Mouse (Mus musculus): ENCODE measurements around the gene Fcor.

Fcor gene

DNA sequence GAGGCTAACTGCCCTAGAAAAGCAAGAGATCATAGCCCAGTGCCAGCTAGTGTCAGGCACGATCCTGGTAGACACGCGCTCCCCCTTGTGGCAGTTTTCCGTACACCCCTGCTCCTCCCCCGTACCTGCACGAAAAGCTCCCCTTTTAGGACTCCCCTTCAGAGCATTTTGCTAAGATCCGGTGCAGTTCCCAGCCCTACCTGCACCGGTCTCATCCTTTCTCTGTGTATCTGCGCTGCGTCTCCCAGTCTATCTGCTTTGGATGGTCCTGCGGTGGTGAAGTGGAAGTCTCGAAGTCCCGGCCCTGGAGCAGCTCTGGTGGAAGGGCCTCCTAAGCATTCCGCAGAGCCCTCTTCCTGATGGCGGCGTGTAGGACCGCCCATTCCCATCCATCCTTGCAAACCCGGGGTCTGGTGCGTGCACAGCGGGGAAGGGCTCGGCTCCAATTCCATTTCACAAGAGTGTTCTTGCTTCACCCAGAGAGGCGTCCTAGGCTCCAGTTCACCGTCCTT is at the start of gene Fcor:
Gene Fcor, minus strand, starts transcription at position 383 of the 512 bp plus-strand sequence.
- DNase-seq = peak; percentile 73 to 75

- DNase-seq = no peak
Observed at GRCm38 (mm10) chr8:3721041-3721440, 48.9 kb upstream of the Fcor start.

DNA sequence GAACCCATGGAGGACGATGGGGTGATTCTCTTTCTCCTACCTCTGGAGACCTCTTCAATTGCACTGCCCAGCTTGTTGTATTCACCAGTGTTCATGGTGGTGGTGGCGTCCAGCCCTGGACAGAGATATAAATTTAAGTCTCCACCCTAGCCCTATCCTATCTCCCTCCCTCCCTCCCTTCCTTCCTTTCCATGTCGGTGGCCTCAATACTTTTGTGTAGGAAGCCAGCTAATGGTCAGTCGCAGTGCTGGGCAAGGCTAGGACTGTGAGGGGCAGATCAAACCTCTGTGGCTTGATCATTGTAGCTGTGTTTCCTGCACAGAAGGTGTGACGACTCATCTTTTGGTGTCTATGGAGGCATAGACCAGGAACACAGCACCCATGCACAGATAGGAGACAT is 48.4 kb upstream of the Fcor start, which contains the start of gene Clec4g:
Gene Clec4g, minus strand, starts transcription at position 101 of the 400 bp plus-strand sequence.
- DNase-seq = no peak

- peak; percentile 33 to 51 for DNase-seq
Observed at GRCm38 (mm10) chr8:3718559-3718958, 46.4 kb upstream of the Fcor start.

GRCm38 (mm10) chr8:3717321-3717954 is 45.3 kb upstream of the Fcor start:
- DNase-seq = no peak

- DNase-seq = no peak
Observed at GRCm38 (mm10) chr8:3711646-3712045, 39.5 kb upstream of the Fcor start.

DNA sequence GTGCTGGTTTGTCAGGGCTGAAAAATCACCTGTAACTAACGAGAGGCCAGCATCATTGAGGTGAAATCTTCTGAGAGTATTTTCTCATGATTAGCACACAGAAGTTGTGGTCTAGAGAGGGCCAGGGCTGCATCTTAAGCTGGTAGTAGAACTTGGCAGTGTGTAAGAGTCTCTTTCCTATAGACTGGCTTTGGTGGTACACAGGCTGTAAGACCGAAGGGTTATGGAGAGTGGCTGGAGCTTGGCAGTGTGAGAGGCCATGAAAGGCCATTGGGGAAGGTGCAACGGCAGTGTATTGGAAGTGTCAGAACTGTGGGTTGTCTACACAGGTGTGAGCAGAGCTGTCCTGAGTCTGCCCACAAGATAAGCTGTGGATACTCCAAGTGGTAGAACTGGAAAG is 38.1 kb upstream of the Fcor start:
- DNase-seq = no peak

DNA sequence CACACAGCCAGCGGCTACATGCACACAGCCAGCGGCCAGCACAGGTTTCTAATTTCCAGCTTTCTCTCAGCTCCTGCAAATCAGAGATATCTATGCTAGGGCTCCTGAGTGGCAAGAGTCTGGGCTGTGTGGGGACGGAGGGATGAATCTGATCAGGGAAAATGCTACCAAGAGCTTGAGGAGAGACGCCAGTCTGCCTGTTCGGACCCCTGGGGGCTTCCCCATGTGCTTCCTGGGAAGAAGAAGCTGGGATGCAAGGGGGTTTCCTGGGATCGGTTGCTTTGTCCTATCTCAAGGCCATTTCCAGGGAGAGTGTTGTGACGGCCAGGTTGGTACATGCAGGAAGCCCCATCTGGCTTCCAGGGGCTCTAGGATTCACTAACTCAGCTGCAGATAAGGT is 35.4 kb upstream of the Fcor start:
- no peak for DNase-seq

DNA sequence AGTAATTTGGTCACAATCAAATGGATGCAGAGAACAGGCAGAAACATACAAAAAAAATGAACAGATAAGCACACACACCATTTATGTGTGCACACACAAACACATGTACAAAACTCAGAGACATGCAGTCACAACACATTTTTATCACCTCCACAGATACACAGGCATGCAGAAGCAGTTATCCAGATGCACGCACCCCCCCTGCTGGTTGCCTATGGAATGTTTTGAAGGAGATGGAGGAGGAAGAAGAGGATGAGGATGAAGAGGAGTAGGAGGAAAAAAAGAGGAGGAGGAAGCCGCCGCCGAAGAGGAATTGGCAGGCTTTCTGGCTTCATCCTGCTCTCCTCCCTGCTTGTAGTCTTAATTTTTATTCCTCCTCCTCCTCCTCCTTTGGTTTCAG is 33.5 kb upstream of the Fcor start:
- no peak for DNase-seq

- no peak for DNase-seq
Observed at GRCm38 (mm10) chr8:3701491-3701890, 29.3 kb upstream of the Fcor start.

DNA sequence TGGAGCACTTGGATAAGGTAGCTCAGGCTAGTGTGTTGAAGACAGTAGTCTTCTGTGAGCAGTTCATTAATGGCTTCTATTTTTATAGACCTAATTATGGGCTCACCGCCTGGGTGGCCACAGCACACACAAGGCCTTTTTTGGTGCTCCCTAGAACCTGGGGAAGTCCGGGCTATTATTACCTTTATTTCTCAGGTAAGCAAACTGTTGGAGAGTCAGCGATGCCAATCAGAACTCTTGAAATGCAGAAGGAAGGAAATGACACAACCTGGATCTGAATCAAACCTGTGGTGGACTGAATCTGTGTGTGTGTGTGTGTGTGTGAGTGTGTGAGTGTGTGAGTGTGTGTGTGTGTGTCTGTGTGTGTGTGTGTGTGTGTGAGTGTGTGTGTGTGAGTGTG is 22.0 kb upstream of the Fcor start, which contains the start of gene Fcer2a:
Gene Fcer2a, minus strand, starts transcription at position 55 of the 400 bp plus-strand sequence.
- no peak for DNase-seq

GRCm38 (mm10) chr8:3690774-3691173 is 18.6 kb upstream of the Fcor start:
- no peak for DNase-seq

DNA sequence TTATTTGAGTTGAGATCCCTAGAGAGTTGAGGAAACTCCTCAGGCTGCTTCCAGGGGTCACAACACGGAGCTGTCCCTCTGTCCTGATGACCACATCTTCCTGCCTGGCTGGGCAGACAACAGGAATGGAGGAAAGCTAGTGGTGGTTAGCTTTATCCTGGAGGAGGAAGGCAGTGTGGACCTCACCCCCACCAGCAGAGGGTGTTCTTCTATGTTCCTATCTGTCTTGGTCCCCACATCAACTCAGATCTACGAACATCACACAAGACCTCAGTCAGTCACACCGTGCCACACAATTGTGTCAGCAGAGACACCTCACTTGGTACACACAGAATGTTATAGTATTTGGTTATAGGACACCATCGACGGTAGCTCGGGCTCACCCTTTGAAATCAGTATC is 15.4 kb upstream of the Fcor start:
- DNase-seq = no peak

- no peak for DNase-seq
Observed at GRCm38 (mm10) chr8:3685422-3685821, 13.3 kb upstream of the Fcor start.

- DNase-seq = no peak
Observed at GRCm38 (mm10) chr8:3684530-3684929, 12.4 kb upstream of the Fcor start.

DNA sequence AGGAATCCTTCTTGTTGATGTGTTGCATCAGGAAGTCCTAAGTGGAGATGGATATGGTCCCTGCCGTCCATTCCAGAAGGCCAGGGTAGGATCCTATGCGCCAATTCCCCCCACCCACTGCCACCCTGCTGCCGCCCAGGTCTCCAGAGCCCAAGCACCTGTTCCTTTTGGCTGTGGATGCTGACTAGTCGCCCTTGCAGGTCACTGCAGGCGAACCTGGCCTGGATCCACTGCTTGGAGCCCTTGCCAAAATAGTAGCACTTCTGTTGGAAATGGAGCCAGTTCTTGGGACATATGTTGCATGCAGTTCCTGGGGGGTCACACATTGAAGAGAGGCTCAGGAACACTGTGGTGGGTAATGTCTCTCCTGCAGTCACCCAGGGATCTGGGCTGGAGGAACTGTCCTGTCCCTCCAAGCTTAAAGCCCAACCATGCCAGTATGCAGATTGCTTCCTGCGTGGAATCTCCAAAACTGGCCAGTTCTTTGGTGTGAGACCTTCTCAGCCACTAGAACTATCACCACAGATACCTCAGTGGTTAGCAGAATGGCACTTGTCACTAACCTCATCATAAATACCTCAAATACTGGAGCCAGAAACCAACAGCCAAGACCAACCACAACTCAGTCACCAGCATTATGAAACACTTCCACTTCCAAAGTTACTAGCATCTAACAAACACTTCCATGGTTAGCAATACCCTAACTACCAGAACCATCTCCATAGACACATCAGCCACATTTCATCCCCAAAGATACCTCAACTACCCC is 11.4 kb upstream of the Fcor start:
- no peak for DNase-seq

GRCm38 (mm10) chr8:3682435-3682834 is 10.3 kb upstream of the Fcor start:
- no peak for DNase-seq

DNA sequence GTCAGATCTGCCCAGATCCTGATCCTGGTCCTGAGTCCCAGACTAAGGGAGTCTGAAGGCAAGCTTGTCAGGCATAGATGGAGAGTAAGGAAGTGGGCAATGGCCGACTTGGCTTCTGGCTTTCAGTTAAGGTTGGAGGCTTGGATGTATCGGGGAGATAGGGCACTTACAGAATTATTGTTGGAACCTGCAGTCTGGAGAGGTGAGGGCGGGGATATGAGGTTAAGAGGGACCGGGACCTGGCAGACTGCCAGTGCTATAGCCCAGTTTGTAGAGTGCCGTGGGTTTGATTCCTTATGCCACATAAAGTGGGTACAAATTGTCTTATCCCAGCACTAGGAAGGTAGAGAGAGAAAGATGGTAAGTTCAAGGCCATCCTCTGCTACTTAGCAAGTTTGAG is 7.5 kb upstream of the Fcor start:
- DNase-seq = no peak

DNA sequence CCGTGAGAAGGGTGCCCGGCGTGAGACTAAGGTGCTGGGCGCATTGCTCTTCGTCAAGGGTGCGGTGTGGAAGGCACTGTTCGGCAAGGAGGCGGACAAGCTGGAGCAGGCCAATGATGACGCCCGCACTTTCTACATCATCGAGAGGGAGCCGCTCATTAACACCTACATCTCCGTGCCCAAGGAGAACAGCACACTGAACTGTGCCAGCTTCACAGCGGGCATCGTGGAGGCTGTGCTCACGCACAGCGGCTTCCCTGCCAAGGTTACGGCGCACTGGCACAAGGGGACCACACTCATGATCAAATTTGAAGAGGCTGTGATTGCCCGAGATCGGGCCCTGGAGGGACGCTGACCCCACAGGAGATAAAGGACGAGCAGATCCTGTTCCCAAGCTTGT is 7.1 kb upstream of the Fcor start:
- DNase-seq = no peak

DNA sequence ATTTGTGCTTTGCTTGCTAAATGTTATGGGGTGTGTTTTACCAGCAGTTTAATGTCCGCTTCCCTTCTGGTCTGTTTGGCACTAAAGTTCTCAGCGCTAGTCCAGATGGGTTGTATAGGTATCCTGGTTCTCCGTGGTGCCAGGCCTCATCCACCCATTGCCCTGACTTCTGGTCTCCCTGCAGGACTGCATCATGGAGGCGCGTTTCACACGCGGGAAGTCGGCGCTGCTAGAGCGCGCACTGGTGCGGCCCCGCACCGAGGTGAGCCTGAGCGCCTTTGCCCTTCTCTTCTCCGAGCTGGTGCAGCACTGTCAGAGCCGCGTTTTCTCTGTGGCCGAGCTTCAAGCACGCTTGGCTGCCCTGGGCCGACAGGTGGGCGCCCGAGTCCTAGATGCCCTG is 6.7 kb upstream of the Fcor start:
- DNase-seq = no peak

DNA sequence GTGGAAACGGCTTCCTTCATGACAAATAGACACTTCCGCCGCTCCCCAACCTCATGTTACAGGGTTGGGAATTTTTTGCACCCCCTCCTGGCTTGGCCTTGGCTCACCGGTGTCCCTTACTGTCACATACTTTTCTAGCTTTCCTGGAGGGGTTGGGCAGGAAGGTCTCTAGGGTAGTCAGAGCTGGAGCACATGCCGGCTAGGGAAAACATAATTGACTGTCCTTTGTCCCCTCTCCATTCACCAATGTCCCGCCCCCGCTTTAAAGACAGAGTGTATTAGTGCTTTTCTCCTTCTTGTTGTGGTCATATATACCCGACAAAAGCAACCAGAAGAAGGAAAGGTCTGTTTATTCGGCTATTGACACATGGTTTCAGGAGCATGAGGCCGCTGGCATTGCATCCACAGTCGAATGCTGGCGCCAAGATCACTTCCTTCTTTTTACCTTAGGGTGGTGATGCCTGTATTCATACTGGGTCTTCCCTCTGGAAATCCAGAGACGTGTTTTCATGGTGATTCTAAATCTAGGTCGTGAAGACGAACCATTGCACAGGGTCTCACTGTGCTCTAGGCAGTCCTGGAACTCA is 4.9 kb upstream of the Fcor start:
- DNase-seq = no peak

DNA sequence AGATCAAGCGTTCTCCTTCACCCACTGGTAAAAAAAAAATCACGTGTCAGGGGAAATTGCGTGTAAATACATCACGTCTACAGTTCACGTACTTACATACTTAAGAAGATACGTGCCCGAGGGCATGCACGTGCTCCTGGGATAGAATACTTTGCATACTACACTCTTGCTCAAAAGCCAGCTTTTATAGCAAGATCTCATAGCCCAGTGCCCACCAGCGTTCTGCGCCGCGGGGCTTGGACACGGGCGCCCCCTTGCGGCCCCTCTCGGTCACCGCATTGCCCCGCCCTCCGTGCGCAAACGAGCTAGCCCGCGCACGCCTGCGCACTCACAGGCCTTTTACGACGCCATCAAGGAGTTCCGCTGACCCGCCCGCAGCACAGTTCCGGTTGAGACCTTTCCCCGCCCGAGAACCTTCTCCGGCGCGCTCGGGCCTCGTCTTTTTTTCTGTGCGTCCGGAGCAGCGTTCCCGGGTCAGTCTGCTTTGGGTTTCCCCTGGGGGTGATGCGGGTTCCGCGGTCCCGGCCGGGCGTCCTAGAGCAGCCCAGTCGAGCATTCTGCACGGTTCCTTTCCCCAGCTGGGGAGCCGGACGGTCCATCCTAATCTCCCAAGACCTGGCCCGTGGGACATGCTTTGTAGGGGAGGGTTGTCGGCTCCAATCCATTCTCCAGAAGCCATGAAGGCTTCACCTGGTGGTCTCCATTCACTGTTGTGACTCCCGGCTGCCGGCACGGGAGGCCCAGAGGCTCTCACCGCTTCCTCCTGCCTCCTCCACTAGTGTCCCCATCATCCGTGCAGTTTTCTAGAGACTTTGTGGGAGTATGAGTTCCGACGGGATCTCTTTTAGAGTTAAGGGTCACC is 4.2 kb upstream of the Fcor start, which contains the start of gene Trappc5:
Gene Trappc5, plus strand, starts transcription at position 169 of the 862 bp plus-strand sequence.
- peak; percentile 88 to 92 for DNase-seq

DNA sequence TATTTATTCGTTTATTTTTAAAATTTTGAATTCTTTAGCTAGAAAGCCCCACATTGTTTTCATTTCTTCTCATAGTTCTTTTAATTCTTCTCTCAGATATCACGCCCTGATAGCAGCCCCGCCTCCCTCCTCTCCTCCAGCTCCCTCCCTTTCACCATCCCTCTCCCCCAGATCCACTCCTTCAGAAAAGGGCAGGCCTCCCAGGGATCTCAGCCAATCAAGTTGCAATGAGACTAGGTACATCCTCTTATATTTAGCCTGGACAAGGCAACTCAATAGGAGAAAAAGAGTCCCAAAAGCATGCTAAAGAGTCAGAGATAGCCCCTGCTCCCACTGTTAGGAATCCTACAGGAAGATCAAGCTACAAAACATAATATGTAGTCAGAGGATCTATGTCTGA is 2.5 kb upstream of the Fcor start:
- no peak for DNase-seq

All from thymus, adult 18-20 months (tissue).